Mouse (Mus musculus) hematopoietic stem cell, adult 5-6 weeks (primary cell): ENCODE measurements around the gene Sugct. TPM values are rescaled to one million over a fixed set of nuclear protein-coding genes. Genes with fewer than 3 reads are reported as not detected.
A peak's percentile ranks its signal among the peaks of the same experiment; 100 is the strongest.
"Not testable (repeated sequence)": the region's sequence is repeated elsewhere in the genome, so short reads cannot be mapped to it uniquely, and the experiment has no call there.

Experiments used
- ATAC-seq, 2 experiments: fragments of 125-278 bp in 1 of 2; replicated peaks in 1 of 2; 2 replicates each; pipeline ENCODE4 v1.8.0; 2016 to 2017; ENCODE audit warnings: inconsistent platforms in 2 of 2, mild to moderate bottlenecking in 2 of 2, moderate number of reproducible peaks in 2 of 2, low read depth in 1 of 2, moderate TSS enrichment in 1 of 2; ENCODE audit not compliant: low FRiP score in 2 of 2, poor library complexity in 2 of 2, severe bottlenecking in 2 of 2, insufficient read depth in 1 of 2, low TSS enrichment in 1 of 2
- total RNA-seq: library from RNA; stranded (forward); fragments of 172-1452, 232-1000 nt; gene quantifications from 2 replicates; pipeline ENCODE4 v1.2.3, GENCODE M21; 2017

The Sugct gene
- total RNA-seq, 1 experiment from 2014 or later, result 6.4 TPM

GRCm38 (mm10) chr13:16898084-16898792, 797.1 kb downstream of the Sugct start:
- peak in 1 of 2 experiments; percentile 27; a peak in 2 of 4 replicates for ATAC-seq

- ATAC-seq, result no peak
Observed at GRCm38 (mm10) chr13:16878056-16878455, 817.3 kb downstream of the Sugct start.

GRCm38 (mm10) chr13:16859986-16860385, 835.4 kb downstream of the Sugct start:
- ATAC-seq, result no peak

- peak; percentile 86 to 92 for ATAC-seq
Observed at GRCm38 (mm10) chr13:16847236-16847635, 848.1 kb downstream of the Sugct start.

- no peak for ATAC-seq
Observed at GRCm38 (mm10) chr13:16840994-16841393, 854.4 kb downstream of the Sugct start.

GRCm38 (mm10) chr13:16838409-16838808, 856.9 kb downstream of the Sugct start:
- no peak for ATAC-seq

- ATAC-seq, result no peak
Observed at GRCm38 (mm10) chr13:16835111-16835510, 860.2 kb downstream of the Sugct start.

- no peak for ATAC-seq
Observed at GRCm38 (mm10) chr13:16833069-16833468, 862.3 kb downstream of the Sugct start.

- ATAC-seq, result no peak
Observed at GRCm38 (mm10) chr13:16831840-16832239, 863.5 kb downstream of the Sugct start.

GRCm38 (mm10) chr13:16830291-16830690, 865.1 kb downstream of the Sugct start:
- not testable (repeated sequence) for ATAC-seq

- no peak for ATAC-seq
Observed at GRCm38 (mm10) chr13:16829589-16829988, 865.8 kb downstream of the Sugct start.

- no peak for ATAC-seq
Observed at GRCm38 (mm10) chr13:16825619-16826018, 869.7 kb downstream of the Sugct start.

GRCm38 (mm10) chr13:16821785-16822184, 873.6 kb downstream of the Sugct start:
- no peak for ATAC-seq

GRCm38 (mm10) chr13:16817471-16817870, 877.9 kb downstream of the Sugct start:
- ATAC-seq, result 0 out of 4 replicates have a peak, but pooled peaks have one; percentile 17 to 32

- ATAC-seq, result peak in 1 of 2 experiments; percentile 56; a peak in 1 of 4 replicates
Observed at GRCm38 (mm10) chr13:16816747-16817146, 878.6 kb downstream of the Sugct start.

GRCm38 (mm10) chr13:16812268-16812667, 883.1 kb downstream of the Sugct start:
- ATAC-seq, result no peak
